ENCODE assay signal across 8 mouse cellular contexts in the genomic region with DNA sequence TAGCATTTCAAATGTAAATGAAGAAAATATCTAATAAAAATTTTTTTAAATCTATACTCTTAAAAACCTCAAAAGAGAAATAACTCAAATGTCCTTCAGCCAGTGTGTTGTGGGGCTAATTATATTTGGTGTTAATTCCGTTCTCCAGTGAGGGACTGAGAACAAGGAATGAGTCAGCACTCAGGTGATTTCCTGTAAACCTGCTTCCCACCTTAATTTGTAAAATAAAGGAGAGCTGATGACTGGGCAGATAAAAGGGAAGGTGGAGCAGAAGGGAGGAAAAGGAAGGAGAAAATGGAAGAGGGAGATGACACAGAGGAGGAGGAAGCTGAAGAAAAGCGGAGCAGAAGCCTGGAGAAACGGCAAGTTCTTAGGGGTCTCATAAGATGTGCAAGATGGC. TPM values are rescaled to one million over a fixed set of nuclear protein-coding genes. Genes with fewer than 3 reads are reported as not detected.
DNase-seq lines count a peak whose midpoint lies in the region; TF ChIP-seq lines count a peak whose summit lies in the region.
"Not testable (repeated sequence)": the region's sequence is repeated elsewhere in the genome, so short reads cannot be mapped to it uniquely, and the experiment has no call there.
"Had no signal": no experiment of that assay in that cellular context is flagged by ENCODE, and none has a peak within 500 bp of the region (broad histone marks: within the 10 kb centered on the region; RNA-seq: fewer than 3 reads in every experiment).

No protein-coding gene starts in this region.

- H3K9me3 ChIP-seq in CH12.LX (replicated peaks; ENCODE audit: low read length); ES-E14 (ENCODE audit: control insufficient read depth, insufficient read depth, low read depth, low read length): not testable (repeated sequence)
- H3K9me3 ChIP-seq in ES-Bruce4 (replicated peaks; ENCODE audit: control insufficient read depth, insufficient read depth, low read length, poor library complexity, severe bottlenecking), result peaks cover 13% of the 10 kb centered on the region

- not testable (repeated sequence) for TF ChIP-seq CTCF in CH12.LX (conservative IDR thresholded peaks at IDR 0.05 in 1 of 2, IDR thresholded peaks at IDR 0.05 in 1 of 2; ENCODE audit: low read depth in 2 of 2, low read length in 2 of 2); ES-Bruce4 (IDR thresholded peaks at IDR 0.05; ENCODE audit: low read depth, low read length)

- in situ Hi-C loops in CH12.LX (cut with MboI; ENCODE audit: low pct_ligation_motif_present, low pct_unique_long_range_greater_than_20kb, low sequenced_read_pairs); ES-E14 (cut with MboI; ENCODE audit: low sequenced_read_pairs in 2 of 2, unreplicated experiment in 2 of 2): not testable (repeated sequence)

- H3K4me3 ChIP-seq in CH12.LX (replicated peaks in 1 of 3; ENCODE audit: low read depth in 2 of 3, low read length in 2 of 3, poor library complexity in 1 of 3); ES-E14 (ENCODE audit: insufficient read depth in 1 of 2, low read depth in 1 of 2, low read length in 2 of 2, poor library complexity in 1 of 2, severe bottlenecking in 1 of 2): not testable (repeated sequence)
- H3K4me3 ChIP-seq in ES-Bruce4 (ENCODE audit: low read depth, low read length), result peak overlapping the region; percentile 24; the same call in 1 of the 2 replicates

- not testable (repeated sequence) for H3K79me2 ChIP-seq in CH12.LX (replicated peaks; ENCODE audit: control insufficient read depth, extremely low read depth, insufficient read depth, poor library complexity, severe bottlenecking)

- H3K4me1 ChIP-seq in CH12.LX (ENCODE audit: control insufficient read depth in 1 of 2, insufficient read depth in 2 of 2); ES-Bruce4 (ENCODE audit: control insufficient read depth, insufficient read depth, low read length); ES-E14 (ENCODE audit: control insufficient read depth in 2 of 2, insufficient read depth in 2 of 2, low read length in 2 of 2, poor library complexity in 1 of 2): not testable (repeated sequence)

- not testable (repeated sequence) for H3K27me3 ChIP-seq in CH12.LX (replicated peaks); ES-Bruce4 (ENCODE audit: control insufficient read depth, insufficient read depth, low read length, poor library complexity, severe bottlenecking)

- dilution Hi-C loops in CH12.LX (cut with MboI; ENCODE audit: extremely low pct_ligation_motif_present, extremely low pct_unique_long_range_greater_than_20kb, low sequenced_read_pairs), result not testable (repeated sequence)

- H3K9ac ChIP-seq in CH12.LX (ENCODE audit: insufficient read depth, low read depth); ES-E14 (ENCODE audit: insufficient read depth, low read depth, low read length, poor library complexity, severe bottlenecking): not testable (repeated sequence)
- peak overlapping the region; percentile 60; the same call in 1 of the 2 replicates for H3K9ac ChIP-seq in ES-Bruce4 (ENCODE audit: low read depth, poor library complexity, severe bottlenecking)

- not testable (repeated sequence) for DNase-seq in CH12.LX (ENCODE audit: extremely low read depth); ES-E14 (ENCODE audit: low read depth, low spot score)
- DNase-seq in R1 (ENCODE audit: low read depth, low spot score), result peak; percentile 62
- DNase-seq in ZHBTc4 (ENCODE audit: low read depth, low spot score), result peak; percentile 27

- TF ChIP-seq POLR2A in CH12.LX (IDR thresholded peaks at IDR 0.05; ENCODE audit: low read depth, low read length); ES-Bruce4 (IDR thresholded peaks at IDR 0.05; ENCODE audit: insufficient read depth, low read length): not testable (repeated sequence)

- H3K36me3 ChIP-seq in CH12.LX (replicated peaks in 1 of 2; ENCODE audit: control insufficient read depth in 1 of 2, insufficient read depth in 1 of 2, low read length in 1 of 2), result peaks cover 0 to 15% of the 10 kb centered on the region in 2 experiments
- not testable (repeated sequence) for H3K36me3 ChIP-seq in ES-Bruce4 (ENCODE audit: control insufficient read depth, insufficient read depth, low read length, poor library complexity, severe bottlenecking); ES-E14 (ENCODE audit: control insufficient read depth, insufficient read depth, low read length, poor library complexity, severe bottlenecking)

- TF ChIP-seq RAD21 in CH12.LX (IDR thresholded peaks at IDR 0.05; ENCODE audit: low read depth, low read length), result not testable (repeated sequence)

- not testable (repeated sequence) for TF ChIP-seq EP300 in CH12.LX (IDR thresholded peaks at IDR 0.05; ENCODE audit: low read length)
- TF ChIP-seq EP300 in ES-Bruce4 (IDR thresholded peaks at IDR 0.05; ENCODE audit: insufficient read depth, low read depth, low read length), result 0 out of 2 replicates have a peak, but pooled peaks have one; percentile 10

- not testable (repeated sequence) for H3K4me2 ChIP-seq in CH12.LX (ENCODE audit: insufficient read depth, low read depth, poor library complexity, severe bottlenecking)

- H3K27ac ChIP-seq in CH12.LX (ENCODE audit: insufficient read depth, low read depth), result not testable (repeated sequence)
- peak overlapping the region; percentile 85 for H3K27ac ChIP-seq in ES-Bruce4 (ENCODE audit: insufficient read depth, low read length)
- peak overlapping the region; percentile 74; the same call in 1 of the 2 replicates for H3K27ac ChIP-seq in ES-E14 (ENCODE audit: insufficient read depth, low read depth, low read length, poor library complexity, severe bottlenecking)

TF ChIP-seq in CH12.LX, 34 proteins besides CTCF, POLR2A, EP300 and RAD21:
- TF ChIP-seq BHLHE40 (IDR thresholded peaks at IDR 0.05; ENCODE audit: low read depth, low read length), result peak; percentile 31; the same call in 1 of the 2 replicates

TF ChIP-seq in ES-E14, 5 proteins besides CTCF, POLR2A, EP300 and RAD21:
- peak; percentile 75 for TF ChIP-seq MAFK (IDR thresholded peaks at IDR 0.05; ENCODE audit: insufficient read depth, low read depth, low read length)
TF ChIP-seq in ES-E14: peak in this region for 1; not testable (repeated sequence) for 4.

RNA-seq across cellular contexts. Expression of a gene that starts 39.1 kb away (rescaled TPM):
- total RNA-seq in CH12.LX (2012; rRNA removed) (not detected in 2 replicates), CH12.LX (2014; rRNA removed) (not detected in 2 replicates), ES-E14 (2012; rRNA removed) (0.26 TPM in 1 of 2 replicates, not detected in the other)
- polyA plus RNA-seq in CH12.LX (2012; ENCODE audit: insufficient read length, low read depth) (0.10 TPM in 1 of 2 replicates, not detected in the other), ES-Bruce4 (2011; ENCODE audit: insufficient read depth, insufficient read length, low read depth, missing spikeins) (0.31 TPM in 1 of 2 replicates, not detected in the other)
- total RNA-seq: MEL had no signal
- polyA plus RNA-seq: G1E had no signal

RNA-seq across cellular contexts. Expression of a gene that starts 51.8 kb away (rescaled TPM):
- 13.4 and 13.9 TPM in 2 replicates for total RNA-seq in CH12.LX (2012; rRNA removed)
- 21.8 and 24.1 TPM in 2 replicates for total RNA-seq in CH12.LX (2014; rRNA removed)
- polyA plus RNA-seq in CH12.LX (2012; ENCODE audit: insufficient read length, low read depth), result 11.4 and 12.0 TPM in 2 replicates
- polyA plus RNA-seq in ES-Bruce4 (2011; ENCODE audit: insufficient read depth, insufficient read length, low read depth, missing spikeins), result 26.7 and 32.5 TPM in 2 replicates
- total RNA-seq in ES-E14 (2012; rRNA removed), result 10.8 and 14.8 TPM in 2 replicates

RNA-seq across cellular contexts. Expression of a gene that starts 52.0 kb away (rescaled TPM):
- total RNA-seq in CH12.LX (2012; rRNA removed) (87.3 and 89.9 TPM in 2 replicates), CH12.LX (2014; rRNA removed) (116 and 118 TPM in 2 replicates), ES-E14 (2012; rRNA removed) (199 and 211 TPM in 2 replicates)
- polyA plus RNA-seq in CH12.LX (2012; ENCODE audit: insufficient read length, low read depth) (134 and 143 TPM in 2 replicates), ES-Bruce4 (2011; ENCODE audit: insufficient read depth, insufficient read length, low read depth, missing spikeins) (285 and 305 TPM in 2 replicates)

RNA-seq across cellular contexts. Expression of a gene that starts 57.1 kb away (rescaled TPM):
- 0.21 and 0.80 TPM in 2 replicates for total RNA-seq in CH12.LX (2012; rRNA removed)
- 0.01 and 0.04 TPM in 2 replicates for total RNA-seq in CH12.LX (2014; rRNA removed)
- polyA plus RNA-seq in CH12.LX (2012; ENCODE audit: insufficient read length, low read depth), result 0.05 and 0.16 TPM in 2 replicates
- 1.1 and 1.3 TPM in 2 replicates for polyA plus RNA-seq in ES-Bruce4 (2011; ENCODE audit: insufficient read depth, insufficient read length, low read depth, missing spikeins)
- total RNA-seq in ES-E14 (2012; rRNA removed), result 0.58 and 1.6 TPM in 2 replicates
- polyA plus RNA-seq: activated CD4-positive, CD25-positive, alpha-beta regulatory T cell, adult 4 months; G1E had no signal
